Mouse (Mus musculus) forebrain, embryonic 11.5 days (tissue): Measurements from ENCODE around the gene Prkcz. TPM values are rescaled to one million over a fixed set of nuclear protein-coding genes. Genes with fewer than 3 reads are reported as not detected.

Experiments
- ATAC-seq: fragments of 200-750 bp; cut with Nextera tagmentation; replicated peaks from 2 replicates; pipeline ENCODE4 v1.8.0; 2017; ENCODE audit warnings: moderate TSS enrichment; ENCODE audit not compliant: low FRiP score
- DNase-seq: peaks from one replicate; pipeline ENCODE4 v3.0.0-alpha.2; 2017; ENCODE audit warnings: low spot score
- H3K27ac ChIP-seq: fragments of 300-500 bp; sonication (generic); 2 replicates; pipeline ENCODE4 v1.5.1; 2014; ENCODE audit warnings: low read depth, low read length
- H3K27me3 ChIP-seq: fragments of 300-500 bp; sonication (generic); 2 replicates; pipeline ENCODE4 v1.6.1; 2014; ENCODE audit warnings: mild to moderate bottlenecking, low read length, mixed read lengths; ENCODE audit not compliant: control insufficient read depth, insufficient read depth
- H3K36me3 ChIP-seq: fragments of 300-500 bp; sonication (generic); 2 replicates; pipeline ENCODE4 v1.6.1; 2014; ENCODE audit warnings: mild to moderate bottlenecking, low read length, moderate library complexity, mixed read lengths; ENCODE audit not compliant: control insufficient read depth, insufficient read depth
- H3K4me1 ChIP-seq: fragments of 300-500 bp; sonication (generic); replicated peaks from 2 replicates; pipeline ENCODE4 v1.6.1; 2014; ENCODE audit warnings: low read length, mixed read lengths; ENCODE audit not compliant: control insufficient read depth, insufficient read depth
- H3K4me2 ChIP-seq: fragments of 300-500 bp; sonication (generic); 2 replicates; pipeline ENCODE4 v1.6.1; 2014; ENCODE audit warnings: low read depth, mild to moderate bottlenecking, low read length, moderate library complexity, mixed read lengths; ENCODE audit not compliant: severe bottlenecking
- H3K4me3 ChIP-seq: fragments of 300-500 bp; sonication (generic); 2 replicates; pipeline ENCODE4 v1.5.1; 2014; ENCODE audit warnings: low read depth, low read length
- H3K9ac ChIP-seq: fragments of 300-500 bp; sonication (generic); 2 replicates; pipeline ENCODE4 v1.6.1; 2014; ENCODE audit warnings: low read length
- H3K9me3 ChIP-seq: fragments of 300-500 bp; sonication (generic); 2 replicates; pipeline ENCODE4 v1.6.1; 2016; ENCODE audit warnings: low read length, mixed read lengths; ENCODE audit not compliant: control insufficient read depth
- WGBS: fragments of 180-500 bp; shearing (Covaris S2); extraction: QIAGEN DNeasy Blood & Tissue Kit; methylation state at CpG from one replicate; pipeline ENCODE4 v1.1.7; 2014; 5-methylcytosine and 5-hydroxymethylcytosine counted together
- polyA plus RNA-seq: library from polyadenylated mRNA; unstranded; fragments of >200 nt; fragmentation: Nextera tagmentation; extraction: Ambion mirVana; gene quantifications from 2 replicates; pipeline ENCODE4 v1.2.1, GENCODE M21; 2014

Gene Prkcz
- polyA plus RNA-seq, result 16.5 and 20.8 TPM in 2 replicates

DNA sequence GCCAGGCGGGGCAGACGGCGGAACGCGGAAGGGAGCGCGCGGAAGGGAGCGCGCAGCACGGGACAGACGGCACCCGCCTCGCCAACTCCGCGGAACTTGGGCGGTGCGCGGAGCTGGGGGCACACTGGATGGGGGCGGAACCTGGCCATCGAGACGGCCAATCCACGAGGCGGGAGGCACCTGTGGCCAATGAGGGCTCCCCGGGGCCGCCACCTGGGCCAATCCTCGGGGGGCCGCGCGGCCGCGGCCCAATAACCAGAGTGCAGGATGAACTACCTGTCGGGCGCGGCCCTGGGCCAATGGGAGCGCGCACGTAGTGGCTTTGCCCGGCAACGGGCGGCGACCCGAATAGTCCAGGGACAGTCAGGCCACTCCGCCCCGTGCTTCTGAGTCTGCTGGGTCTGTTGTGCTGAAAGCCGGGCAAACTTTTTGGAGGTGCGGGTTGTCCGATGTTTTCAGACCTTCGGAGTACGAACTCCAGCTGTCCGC lies at the start of gene Prkcz:
TSS of gene Prkcz (minus strand) at position 59 of the 489 bp plus-strand sequence.
- DNase-seq (peak; percentile 90), ATAC-seq (peak; percentile 88)
- H3K9ac ChIP-seq, result peak within 1 kb of the TSS; percentile 23; the same call in 1 of the 2 replicates
- H3K4me3 ChIP-seq, result peak within 1 kb of the TSS; percentile 41
- no peaks in the 10 kb centered on the region for H3K9me3 ChIP-seq
- WGBS, result under 1% methylated on average over 49 of the region's 51 CpGs
- H3K36me3 ChIP-seq, result no peaks in the 10 kb centered on the region
- peak within 1 kb of the TSS; percentile 57 for H3K4me2 ChIP-seq
- H3K27ac ChIP-seq, result no peak within 1 kb of the TSS
- H3K4me1 ChIP-seq, result peaks cover 3% of the 10 kb centered on the region; the same call in 1 of the 2 replicates
- peaks cover 32% of the 10 kb centered on the region for H3K27me3 ChIP-seq

DNA sequence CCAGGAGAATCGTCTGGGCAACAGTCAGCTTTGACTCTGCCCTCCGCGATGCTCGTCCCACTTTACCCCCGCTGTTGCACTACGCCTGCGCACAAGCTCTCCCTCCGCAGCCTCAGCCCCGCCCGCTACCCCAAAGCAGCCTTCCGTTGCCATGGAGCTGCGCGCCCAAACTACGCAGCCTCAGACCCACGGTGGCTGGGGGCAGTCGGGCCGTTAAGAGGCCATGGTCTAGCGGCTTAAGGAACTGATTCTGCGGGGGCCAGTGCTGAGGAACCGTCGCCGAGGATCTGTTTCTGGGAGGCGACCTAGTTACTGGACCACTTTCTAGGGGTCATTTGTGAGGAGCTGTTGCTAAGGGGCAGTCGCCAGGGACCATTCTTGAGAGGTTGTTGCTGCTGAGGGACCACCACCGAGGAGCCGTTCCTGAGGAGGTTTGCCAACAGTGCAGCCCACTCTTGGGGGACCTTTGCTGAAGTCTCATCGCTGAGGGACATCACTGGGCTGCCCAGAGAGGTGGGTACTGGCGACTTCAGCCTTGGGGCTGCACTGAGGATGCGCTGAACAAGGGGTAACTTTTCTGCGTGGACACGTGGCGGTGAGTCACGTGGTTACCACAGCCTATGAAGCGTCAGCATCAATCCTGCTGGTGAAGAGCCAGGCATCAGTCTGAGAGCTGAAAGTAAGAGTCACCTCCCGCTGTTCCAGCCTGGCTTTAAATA lies 48.1 kb upstream of the Prkcz start, which contains the start of gene Cfap74:
TSS of gene Cfap74 (plus strand) at position 133 of the 719 bp plus-strand sequence.
- H3K27me3 ChIP-seq, result no peaks in the 10 kb centered on the region
- H3K27ac ChIP-seq, result peak within 1 kb of the TSS; percentile 32; the same call in 1 of the 2 replicates
- ATAC-seq, result peak; percentile 96
- no peaks in the 10 kb centered on the region for H3K36me3 ChIP-seq
- H3K4me2 ChIP-seq, result peak within 1 kb of the TSS; percentile 83
- peak; percentile 94 for DNase-seq
- 0 out of 2 replicates have a peak, but pooled peaks cover 2% of the 10 kb centered on the region for H3K4me1 ChIP-seq
- under 1% methylated on average over 35 of the region's 35 CpGs for WGBS
- no peaks in the 10 kb centered on the region for H3K9me3 ChIP-seq
- H3K4me3 ChIP-seq, result peak within 1 kb of the TSS; percentile 48
- H3K9ac ChIP-seq, result peak within 1 kb of the TSS; percentile 43

DNA sequence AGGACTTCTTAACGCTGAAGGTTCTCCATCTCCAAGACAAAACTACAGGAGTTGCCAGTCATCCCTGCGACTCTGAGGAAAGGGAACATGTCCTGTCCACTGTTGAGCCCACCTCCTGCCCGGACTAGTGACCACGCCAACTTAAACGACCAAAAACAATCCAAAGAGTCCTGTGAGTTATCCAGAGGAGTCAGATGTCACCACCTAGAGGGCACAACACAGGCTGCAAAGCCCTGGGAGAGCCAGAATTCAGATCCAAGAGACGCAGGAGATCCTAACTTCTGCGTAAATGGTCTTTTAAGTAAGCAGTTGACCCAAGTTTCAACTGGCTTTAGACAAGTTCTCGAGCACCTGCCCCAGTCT lies 47.5 kb upstream of the Prkcz start:
- peak overlapping the region; percentile 48 for H3K4me3 ChIP-seq
- WGBS, result 2% methylated on average over 8 of the region's 8 CpGs
- no peaks in the 10 kb centered on the region for H3K27me3 ChIP-seq
- no peaks in the 10 kb centered on the region for H3K9me3 ChIP-seq
- 0 out of 2 replicates have a peak, but pooled peaks cover 2% of the 10 kb centered on the region for H3K4me1 ChIP-seq
- H3K9ac ChIP-seq, result peak overlapping the region; percentile 40; the same call in 1 of the 2 replicates
- ATAC-seq (peak; percentile 61), DNase-seq (no peak)
- H3K27ac ChIP-seq, result no peak overlapping the region
- peak overlapping the region; percentile 83 for H3K4me2 ChIP-seq
- no peaks in the 10 kb centered on the region for H3K36me3 ChIP-seq

DNA sequence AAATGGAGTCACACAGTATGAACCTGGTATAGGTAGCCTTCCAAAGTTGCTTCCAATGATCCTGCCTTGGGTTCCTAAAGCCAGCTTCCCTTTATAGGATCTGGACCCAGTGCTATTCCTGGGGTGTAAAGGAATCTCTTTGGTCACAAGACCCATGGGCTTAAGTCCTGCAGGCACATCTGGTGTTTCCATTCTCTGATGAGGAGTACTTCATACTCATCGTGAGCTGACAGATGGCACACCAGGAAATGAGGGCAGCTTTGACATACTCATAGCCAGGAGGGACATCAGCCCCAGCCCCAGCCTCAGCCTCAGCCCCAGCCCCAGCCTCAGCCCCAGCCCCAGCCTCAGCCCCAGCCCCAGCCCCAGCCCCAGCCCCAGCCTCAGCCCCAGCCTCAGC lies 41.3 kb upstream of the Prkcz start:
- DNase-seq, result no peak
- H3K9ac ChIP-seq, result no peak overlapping the region
- no peaks in the 10 kb centered on the region for H3K36me3 ChIP-seq
- no peak overlapping the region for H3K4me2 ChIP-seq
- no peak for ATAC-seq
- 84% methylated on average over 1 of the region's 1 CpGs for WGBS
- H3K4me1 ChIP-seq, result peaks cover 6% of the 10 kb centered on the region
- H3K4me3 ChIP-seq, result no peak overlapping the region
- H3K27ac ChIP-seq, result no peak overlapping the region
- no peaks in the 10 kb centered on the region for H3K9me3 ChIP-seq
- peaks cover 17% of the 10 kb centered on the region for H3K27me3 ChIP-seq

DNA sequence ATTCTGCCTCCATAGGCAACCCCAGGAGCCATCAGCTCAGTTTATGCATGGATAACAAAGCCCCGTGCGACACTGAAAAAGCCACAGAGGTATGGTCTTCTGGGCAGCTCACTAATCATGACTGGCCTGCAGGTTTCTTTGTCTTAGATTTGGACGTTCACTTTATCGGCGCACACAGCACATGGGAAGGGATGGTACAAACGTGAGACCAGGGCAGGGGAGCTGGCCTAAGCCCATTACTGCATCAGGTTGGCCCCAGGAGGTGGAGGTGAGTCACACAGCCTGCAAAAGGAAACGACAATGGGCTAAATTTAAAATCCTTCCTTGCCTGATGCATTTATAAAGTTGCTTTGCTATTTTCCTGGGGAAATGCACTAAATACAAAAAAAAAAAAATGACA lies 40.0 kb upstream of the Prkcz start:
- no peak for DNase-seq
- H3K4me2 ChIP-seq, result no peak overlapping the region
- H3K9me3 ChIP-seq, result no peaks in the 10 kb centered on the region
- WGBS, result 73% methylated on average over 7 of the region's 7 CpGs
- no peak overlapping the region for H3K4me3 ChIP-seq
- H3K27me3 ChIP-seq, result peaks cover 27% of the 10 kb centered on the region
- no peaks in the 10 kb centered on the region for H3K36me3 ChIP-seq
- no peak overlapping the region for H3K27ac ChIP-seq
- ATAC-seq, result no peak
- H3K4me1 ChIP-seq, result peaks cover 6% of the 10 kb centered on the region
- H3K9ac ChIP-seq, result no peak overlapping the region

DNA sequence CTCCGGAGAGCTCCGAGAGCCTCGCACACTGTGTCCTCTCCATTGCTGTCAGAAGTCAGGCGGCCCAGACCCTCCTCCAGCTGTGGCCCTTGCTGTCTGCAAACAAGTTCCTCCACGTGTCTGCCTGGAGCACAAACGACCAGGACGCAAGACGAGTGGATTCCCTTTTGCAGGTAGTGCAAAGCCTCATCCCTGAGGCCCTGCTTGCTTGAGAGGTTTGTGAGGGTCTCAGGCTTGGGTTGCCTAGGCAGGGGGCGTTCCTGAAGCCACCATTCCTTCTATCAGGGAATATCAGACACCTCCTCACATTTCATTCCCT lies 37.0 kb upstream of the Prkcz start:
- peaks cover 6% of the 10 kb centered on the region for H3K4me1 ChIP-seq
- no peak overlapping the region for H3K9ac ChIP-seq
- no peak for ATAC-seq
- peak overlapping the region; percentile 53 for H3K4me2 ChIP-seq
- 4% methylated on average over 9 of the region's 9 CpGs for WGBS
- H3K4me3 ChIP-seq, result peak overlapping the region; percentile 29
- H3K27ac ChIP-seq, result no peak overlapping the region
- peaks cover 27% of the 10 kb centered on the region for H3K27me3 ChIP-seq
- no peaks in the 10 kb centered on the region for H3K9me3 ChIP-seq
- H3K36me3 ChIP-seq, result no peaks in the 10 kb centered on the region
- DNase-seq, result no peak

DNA sequence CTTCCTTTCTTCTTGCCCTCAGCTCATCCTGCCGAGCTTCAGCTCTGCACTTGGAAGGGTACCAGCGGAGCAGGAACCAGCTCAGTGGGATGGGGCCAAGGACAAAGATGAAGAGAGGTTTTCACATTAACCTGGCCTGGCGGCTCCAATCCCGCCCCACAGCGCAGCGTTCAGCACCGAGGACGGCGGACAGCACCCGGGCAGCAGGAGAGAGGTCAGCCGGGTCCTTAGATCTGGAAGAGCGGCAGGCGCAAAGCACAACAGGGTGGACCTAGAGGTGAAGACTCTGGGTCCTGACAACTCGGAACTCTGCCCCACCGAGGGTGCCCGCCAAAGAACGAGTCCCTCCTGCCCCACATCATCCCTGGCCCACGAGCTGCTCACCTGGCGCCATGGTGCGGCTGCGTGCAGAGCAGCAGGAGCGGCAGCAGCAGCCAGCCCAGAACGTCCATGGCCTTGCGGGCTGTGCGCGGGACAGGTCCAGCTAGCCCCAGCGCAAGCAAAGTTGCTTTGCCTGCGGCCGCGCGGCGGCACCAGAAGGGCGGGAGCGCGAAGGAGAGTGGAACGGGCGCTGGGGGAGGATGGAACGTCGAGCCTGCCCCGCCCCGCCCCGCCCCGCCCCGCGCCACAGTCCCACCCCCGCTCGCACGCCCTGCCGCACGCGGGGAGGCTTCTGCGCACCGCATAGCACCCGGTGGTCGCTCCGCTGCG lies 36.5 kb upstream of the Prkcz start, which contains the start of gene Gabrd:
TSS of gene Gabrd (minus strand) at position 602 of the 711 bp plus-strand sequence.
- Histone ChIP-seq H3K27me3 (peaks cover 27% of the 10 kb centered on the region), H3K36me3 (no peaks in the 10 kb centered on the region), H3K9ac (no peak within 1 kb of the TSS), H3K4me3 (peak within 1 kb of the TSS; percentile 29), H3K4me1 (peaks cover 6% of the 10 kb centered on the region), H3K27ac (no peak within 1 kb of the TSS), H3K9me3 (no peaks in the 10 kb centered on the region), H3K4me2 (peak within 1 kb of the TSS; percentile 53)
- 2% methylated on average over 42 of the region's 57 CpGs for WGBS
- DNase-seq (peak; percentile 73), ATAC-seq (0 out of 2 replicates have a peak, but pooled peaks have one; percentile 42)

DNA sequence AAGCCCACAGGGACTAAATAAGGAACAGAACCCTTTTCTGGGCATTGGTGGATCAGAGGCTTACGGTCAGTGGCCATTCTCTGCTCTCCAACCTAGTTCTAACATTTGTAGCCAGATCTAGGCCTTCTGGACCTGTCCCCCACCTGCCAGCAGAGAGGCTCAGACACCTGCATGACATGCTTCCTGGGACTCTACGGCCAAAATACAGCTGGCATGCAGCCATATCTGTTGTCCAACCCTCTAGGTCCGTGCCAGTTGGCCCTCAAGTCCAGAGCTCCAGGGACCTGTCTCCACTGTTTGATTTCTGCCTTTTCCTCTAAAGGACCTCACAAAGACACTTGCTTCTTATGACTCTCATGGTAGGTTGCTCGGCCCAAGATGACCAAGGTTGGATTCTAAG lies 35.6 kb upstream of the Prkcz start:
- Histone ChIP-seq H3K27ac (no peak overlapping the region), H3K4me1 (peaks cover 6% of the 10 kb centered on the region), H3K9me3 (no peaks in the 10 kb centered on the region), H3K9ac (no peak overlapping the region), H3K36me3 (no peaks in the 10 kb centered on the region), H3K4me2 (no peak overlapping the region), H3K4me3 (no peak overlapping the region), H3K27me3 (peaks cover 27% of the 10 kb centered on the region)
- DNase-seq (no peak), ATAC-seq (no peak)
- WGBS, result 88% methylated on average over 4 of the region's 4 CpGs
